Mouse (Mus musculus): ENCODE data around the gene Serpine2.
A peak's percentile ranks its signal among the peaks of the same experiment; 100 is the strongest.

Gene Serpine2

GRCm38 (mm10) chr1:79861130-79861942, at the start of gene Serpine2:
Gene Serpine2, minus strand, starts transcription at chr1:79861180.
- DNase-seq (ENCODE audit: low spot score) = no peak

GRCm38 (mm10) chr1:79907811-79908210, 46.8 kb upstream of the Serpine2 start:
- DNase-seq (ENCODE audit: low spot score) = no peak

- no peak for DNase-seq (ENCODE audit: low spot score)
These were observed 44.3 kb upstream of the Serpine2 start for GRCm38 (mm10) chr1:79905241-79905640.

- DNase-seq (ENCODE audit: low spot score) = no peak
These were observed 41.9 kb upstream of the Serpine2 start for GRCm38 (mm10) chr1:79902901-79903300.

- DNase-seq (ENCODE audit: low spot score) = no peak
These were observed 21.7 kb upstream of the Serpine2 start for GRCm38 (mm10) chr1:79882648-79883047.

- DNase-seq (ENCODE audit: low spot score) = no peak
These were observed 13.8 kb upstream of the Serpine2 start for GRCm38 (mm10) chr1:79874741-79875140.

- no peak for DNase-seq (ENCODE audit: low spot score)
These were observed 455 bp downstream of the Serpine2 start for GRCm38 (mm10) chr1:79860411-79861039.

GRCm38 (mm10) chr1:79859975-79860374, 1.0 kb downstream of the Serpine2 start:
- DNase-seq (ENCODE audit: low spot score) = no peak

GRCm38 (mm10) chr1:79859026-79859425, 2.0 kb downstream of the Serpine2 start:
- peak; percentile 35 for DNase-seq (ENCODE audit: low spot score)

GRCm38 (mm10) chr1:79858389-79858994, 2.5 kb downstream of the Serpine2 start:
- DNase-seq (ENCODE audit: low spot score) = peak; percentile 62

- DNase-seq (ENCODE audit: low spot score) = peak; percentile 18
These were observed 3.1 kb downstream of the Serpine2 start for GRCm38 (mm10) chr1:79857681-79858388.

- no peak for DNase-seq (ENCODE audit: low spot score)
These were observed 4.2 kb downstream of the Serpine2 start for GRCm38 (mm10) chr1:79856756-79857155.

- no peak for DNase-seq (ENCODE audit: low spot score)
These were observed 7.5 kb downstream of the Serpine2 start for GRCm38 (mm10) chr1:79853527-79853926.

GRCm38 (mm10) chr1:79850341-79850740, 10.6 kb downstream of the Serpine2 start:
- DNase-seq (ENCODE audit: low spot score) = no peak

- DNase-seq (ENCODE audit: low spot score) = no peak
These were observed 12.3 kb downstream of the Serpine2 start for GRCm38 (mm10) chr1:79848663-79849062.

GRCm38 (mm10) chr1:79846891-79847290, 14.1 kb downstream of the Serpine2 start:
- no peak for DNase-seq (ENCODE audit: low spot score)

GRCm38 (mm10) chr1:79832719-79833404, 28.1 kb downstream of the Serpine2 start:
- no peak for DNase-seq (ENCODE audit: low spot score)

- no peak for DNase-seq (ENCODE audit: low spot score)
These were observed 36.9 kb downstream of the Serpine2 start for GRCm38 (mm10) chr1:79823951-79824633.

- DNase-seq (ENCODE audit: low spot score) = no peak
These were observed 38.0 kb downstream of the Serpine2 start for GRCm38 (mm10) chr1:79822806-79823525.

GRCm38 (mm10) chr1:79819296-79819879, 41.6 kb downstream of the Serpine2 start:
- DNase-seq (ENCODE audit: low spot score) = no peak

Measured in embryo, embryonic 10 days (tissue).